Mouse (Mus musculus) left cerebral cortex, postnatal 10 days (tissue): ENCODE data around the gene Tdgf1. TPM values are rescaled to one million over a fixed set of nuclear protein-coding genes. Genes with fewer than 3 reads are reported as not detected.

Source experiments
- DNase-seq, 2 experiments: peaks; one replicate each; pipeline ENCODE4 v3.0.0; 2021 to 2022; ENCODE audit warnings: low spot score in 2 of 2, mixed read lengths in 1 of 2; ENCODE audit errors: extremely low spot score in 1 of 2
- intact Hi-C: fragments of 180-260 bp; cut with DNase I; formaldehyde crosslinking; loops from one replicate; pipeline ENCODE4 v1.15.1; 2025
- total RNA-seq, 2 experiments: library from RNA; stranded (reverse); gene quantifications; 2 replicates each; pipeline ENCODE4 v1.2.3; 2021

The Tdgf1 gene
- under 1 TPM in 1 of 2 experiments, not detected in 1; 0.39 TPM for total RNA-seq

GRCm38 (mm10) chr9:110945926-110946325 lies at the start of gene Tdgf1:
Gene Tdgf1, minus strand, starts transcription at chr9:110946158.
- DNase-seq: no peak

GRCm38 (mm10) chr9:110994716-110995172 lies 48.8 kb upstream of the Tdgf1 start:
- intact Hi-C loops: loop anchor here (10.0 kb wide), 1 partner anchor 260 kb away; no protein-coding TSS in a partner anchor
- DNase-seq: peak; percentile 70 to 84

More at GRCm38 (mm10) chr9:110945926-110946325, at the start of gene Tdgf1:
- intact Hi-C loops: loop anchor here (10.0 kb wide), 1 partner anchor 221 kb away; no protein-coding TSS in a partner anchor

DNA sequence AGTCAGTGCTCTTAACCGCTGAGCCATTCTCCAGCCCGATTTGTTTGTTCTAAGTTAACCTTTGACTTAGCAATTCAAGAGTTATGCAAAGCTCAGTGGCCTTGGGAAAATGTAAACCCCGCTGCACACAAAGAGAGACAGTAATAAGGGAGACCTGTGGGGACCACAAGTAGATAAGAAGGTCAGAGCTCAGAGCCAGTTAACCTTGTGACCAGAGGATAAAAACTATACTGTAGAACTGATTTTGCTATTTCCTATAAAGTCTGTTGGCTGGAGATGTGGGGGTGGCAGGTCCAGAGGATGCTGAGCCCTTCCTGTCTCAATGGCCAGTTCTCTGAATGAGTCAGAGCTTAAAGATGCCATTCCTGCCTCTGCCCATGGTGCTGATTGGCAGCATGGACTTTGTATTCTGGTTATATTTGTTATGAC lies 47.3 kb upstream of the Tdgf1 start:
- DNase-seq: no peak
- intact Hi-C loops: loop anchor here (10.0 kb wide), 1 partner anchor 262 kb away; no protein-coding TSS in a partner anchor

DNA sequence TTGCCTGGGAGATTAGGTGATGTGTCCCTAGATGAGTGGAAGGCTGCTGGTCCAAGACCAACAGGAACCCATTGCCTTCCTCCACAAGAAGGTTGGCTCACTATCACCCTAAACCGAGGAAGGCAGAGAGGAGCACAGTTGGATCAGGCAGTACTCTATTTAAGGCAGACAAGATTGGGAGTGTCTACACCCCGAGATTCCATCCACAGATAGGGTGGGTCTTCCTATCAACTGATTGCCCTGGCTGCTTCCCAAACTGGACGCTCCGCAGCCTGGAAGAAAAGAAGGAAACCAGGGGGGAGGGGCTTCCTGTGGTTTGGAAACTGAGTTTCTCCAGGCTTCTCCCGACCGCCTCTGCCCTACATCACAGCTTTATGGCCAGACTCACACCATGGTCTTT lies 44.2 kb upstream of the Tdgf1 start, which contains the start of gene Rtp3:
Rtp3 (minus strand) TSS at position 380 of the 400 bp plus-strand sequence.
- DNase-seq: no peak
- intact Hi-C loops: loop anchor here (10.0 kb wide), 1 partner anchor 265 kb away; no protein-coding TSS in a partner anchor

- intact Hi-C loops: no loop called here
- DNase-seq: no peak
Observed at GRCm38 (mm10) chr9:110989543-110989942, 43.6 kb upstream of the Tdgf1 start.

GRCm38 (mm10) chr9:110989141-110989540 lies 43.2 kb upstream of the Tdgf1 start:
- intact Hi-C loops: no loop called here
- DNase-seq: no peak

DNA sequence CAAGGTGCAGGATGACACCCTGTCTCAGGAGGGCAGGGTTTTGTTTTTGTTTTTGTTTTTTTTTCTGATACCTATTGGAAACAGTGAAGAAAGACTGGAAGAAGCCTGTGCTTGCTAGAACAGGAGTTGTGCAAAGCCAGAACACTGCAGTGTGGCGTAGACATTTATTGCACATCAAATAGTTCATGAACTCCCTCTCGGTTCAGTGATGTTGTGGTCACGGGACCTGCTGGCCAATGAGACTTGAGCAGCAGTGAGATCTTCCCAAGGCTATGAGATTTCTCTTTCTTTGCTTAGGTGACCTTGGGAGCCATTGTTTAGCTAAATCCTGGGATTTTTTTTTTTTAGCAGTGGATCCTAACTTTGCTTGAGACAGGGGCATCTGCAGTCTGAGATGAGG lies 42.1 kb upstream of the Tdgf1 start:
- DNase-seq: no peak
- intact Hi-C loops: no loop called here

DNA sequence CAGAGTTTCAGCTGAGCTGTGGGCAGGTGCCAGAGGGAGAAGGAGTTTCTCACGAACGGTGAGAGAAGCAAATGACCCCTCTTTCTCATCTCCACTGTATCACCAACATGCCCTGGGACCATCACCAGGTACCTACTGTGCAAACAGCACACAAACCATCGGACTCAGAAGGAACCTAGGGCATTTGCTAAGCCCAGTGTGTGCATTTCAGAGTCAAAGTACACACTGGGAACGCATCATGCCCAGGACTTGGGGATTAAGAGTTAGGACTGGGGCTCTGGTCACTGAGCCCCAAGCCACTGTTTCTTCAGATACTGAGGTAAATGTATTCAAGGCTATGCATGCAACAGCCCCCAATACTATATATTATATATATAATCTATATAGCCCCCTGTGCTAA lies 41.4 kb upstream of the Tdgf1 start:
- no peak for DNase-seq
- intact Hi-C loops: no loop called here

GRCm38 (mm10) chr9:110985951-110986350 lies 40.0 kb upstream of the Tdgf1 start:
- DNase-seq: no peak
- intact Hi-C loops: no loop called here

- no peak for DNase-seq
- intact Hi-C loops: no loop called here
Observed at GRCm38 (mm10) chr9:110985541-110985940, 39.6 kb upstream of the Tdgf1 start.

GRCm38 (mm10) chr9:110984096-110984495 lies 38.1 kb upstream of the Tdgf1 start:
- no peak for DNase-seq
- intact Hi-C loops: no loop called here

DNA sequence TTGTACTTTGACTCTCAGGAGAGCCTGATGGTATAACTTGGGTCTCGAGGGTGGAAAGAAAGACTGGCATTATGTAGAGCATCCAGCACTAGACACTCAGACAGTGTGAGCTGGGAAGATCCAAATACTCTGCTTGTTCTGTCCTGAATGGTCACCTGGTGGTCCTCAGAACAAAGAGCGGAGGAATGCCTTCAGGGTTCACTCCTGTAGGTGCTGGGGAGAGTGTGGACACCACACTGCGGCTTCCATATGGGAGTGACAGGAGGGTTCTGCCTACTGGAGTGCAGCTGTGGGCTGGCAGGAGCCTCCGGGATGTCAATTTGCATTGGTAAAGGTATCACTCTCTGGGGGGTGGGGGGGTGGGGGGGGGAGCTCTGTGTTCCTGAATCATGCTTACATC lies 36.4 kb upstream of the Tdgf1 start:
- no peak for DNase-seq
- intact Hi-C loops: no loop called here

DNA sequence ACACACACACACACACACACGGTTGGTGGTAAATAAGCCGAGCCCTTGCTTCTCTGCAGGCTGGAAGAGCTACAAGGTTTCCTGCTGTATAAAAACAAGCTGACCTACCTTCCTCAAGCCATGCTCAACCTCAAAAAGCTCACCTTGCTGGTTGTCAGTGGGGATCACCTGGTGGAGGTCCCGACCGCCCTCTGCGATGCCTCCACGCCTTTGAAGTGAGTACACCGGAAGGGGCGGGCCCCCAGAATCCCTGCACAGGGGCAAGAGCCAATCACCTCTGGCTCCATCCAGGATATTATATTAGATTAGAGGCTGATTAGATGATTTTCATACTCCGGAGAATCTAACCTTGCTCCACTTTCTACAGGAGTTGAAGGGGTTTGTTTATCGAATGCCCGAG lies 33.5 kb upstream of the Tdgf1 start:
- intact Hi-C loops: no loop called here
- no peak for DNase-seq

DNA sequence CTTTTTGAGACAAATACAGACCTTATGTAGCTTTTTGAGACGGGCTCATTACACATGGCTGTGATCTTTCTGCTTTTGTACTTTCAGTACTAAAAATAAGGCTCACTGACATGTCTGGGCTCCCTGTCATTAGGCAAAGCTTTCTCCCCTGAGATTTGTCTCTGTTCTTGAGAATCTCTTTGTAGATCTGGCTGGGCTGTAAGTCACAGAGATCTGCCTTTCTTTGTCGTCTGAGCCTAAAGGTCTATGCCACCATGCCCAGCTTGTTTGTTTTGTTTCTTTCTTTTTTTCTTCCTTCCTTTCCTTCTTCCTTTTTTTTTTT lies 19.9 kb upstream of the Tdgf1 start:
- peak in 1 of 2 experiments; percentile 0 for DNase-seq
- intact Hi-C loops: no loop called here

DNA sequence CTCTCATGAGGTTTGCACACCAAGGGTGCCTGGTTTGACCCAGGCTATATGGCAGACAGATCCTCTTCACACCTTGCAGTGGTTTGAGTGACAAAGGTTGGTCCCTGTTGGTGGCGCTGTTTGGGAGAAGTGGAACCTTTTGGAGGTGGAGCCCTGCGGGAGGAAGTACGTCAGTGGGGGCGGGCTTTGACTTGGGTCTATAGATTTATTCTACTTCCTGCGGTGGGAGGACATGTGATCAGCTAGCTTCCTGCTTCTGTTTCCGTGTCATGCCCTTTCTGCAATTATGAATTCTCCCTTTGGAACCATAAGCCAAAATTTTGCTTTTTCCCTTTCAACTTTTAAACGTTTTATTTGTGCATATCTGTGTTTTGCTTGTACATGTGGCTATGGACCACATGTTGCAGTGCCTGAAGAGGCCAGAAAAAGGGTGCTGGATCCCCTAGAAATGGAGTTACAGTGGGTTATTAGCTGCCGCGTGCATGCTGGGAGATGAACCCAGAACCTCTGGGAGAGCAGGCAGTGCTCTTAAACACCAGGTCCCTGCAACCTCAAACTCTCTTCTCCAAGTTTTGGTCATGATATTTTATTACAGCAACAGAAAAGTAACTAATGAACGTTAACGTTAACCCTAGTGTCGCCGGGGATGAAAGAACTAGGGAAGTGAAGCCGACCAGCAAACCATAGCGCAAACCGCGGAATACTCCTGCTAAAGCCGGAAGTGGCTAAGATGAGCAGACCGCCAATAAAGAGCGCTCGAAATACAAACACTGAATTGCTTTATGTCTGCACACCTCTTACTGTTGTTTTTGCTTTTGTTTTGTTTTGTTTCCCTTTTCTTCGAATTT lies 19.3 kb upstream of the Tdgf1 start:
- intact Hi-C loops: no loop called here
- peak in 1 of 2 experiments; percentile 30 for DNase-seq

DNA sequence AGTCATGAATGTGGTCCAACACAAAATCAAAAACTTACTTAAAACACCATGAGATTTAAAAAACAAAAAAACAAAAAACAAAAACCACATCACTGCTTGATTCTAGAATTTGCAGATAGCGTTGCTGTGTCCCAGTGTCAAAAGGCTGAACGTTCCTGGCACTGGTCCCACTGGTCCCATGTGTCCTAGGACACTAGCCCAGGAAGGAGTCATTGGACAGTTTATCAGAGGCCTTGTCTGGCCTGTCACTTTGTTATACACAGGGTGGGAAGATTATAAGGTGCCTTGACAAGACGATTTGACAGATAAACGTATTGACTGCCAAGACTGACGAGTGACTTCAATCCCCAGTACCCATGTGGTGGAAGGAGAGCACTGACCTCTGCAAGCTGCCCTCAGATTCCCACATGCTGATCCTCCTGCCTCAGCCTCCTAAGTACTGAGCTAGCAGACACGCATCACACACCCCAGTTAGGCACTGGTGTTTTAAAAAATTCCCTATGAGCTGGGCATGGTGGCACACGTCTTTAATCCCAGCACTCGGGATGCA lies 17.7 kb upstream of the Tdgf1 start:
- DNase-seq: peak in 1 of 2 experiments; percentile 11
- intact Hi-C loops: no loop called here

- DNase-seq: peak in 1 of 2 experiments; percentile 3
- intact Hi-C loops: no loop called here
Observed at GRCm38 (mm10) chr9:110961386-110961785, 15.4 kb upstream of the Tdgf1 start.

- intact Hi-C loops: no loop called here
- DNase-seq: peak in 1 of 2 experiments; percentile 8
Observed at GRCm38 (mm10) chr9:110960230-110961149, 14.5 kb upstream of the Tdgf1 start.

GRCm38 (mm10) chr9:110959669-110960068 lies 13.7 kb upstream of the Tdgf1 start:
- intact Hi-C loops: no loop called here
- DNase-seq: peak in 1 of 2 experiments; percentile 5
